Mouse (Mus musculus): Measurements from ENCODE around the gene Tssk6. TPM values are rescaled to one million over a fixed set of nuclear protein-coding genes. Genes with fewer than 3 reads are reported as not detected.

Gene Tssk6
- polyA plus RNA-seq, 1 experiment from 2014 or later = 3.8 TPM

- peaks cover 38% of the 10 kb centered on the region for H3K36me3 ChIP-seq (ENCODE audit: insufficient read depth, low read length)
- no peak overlapping the region for H3K4me2 ChIP-seq (ENCODE audit: low read length)
- H3K4me3 ChIP-seq (replicated peaks; ENCODE audit: low read depth, low read length) = no peak overlapping the region
- no peaks in the 10 kb centered on the region for H3K9me3 ChIP-seq (replicated peaks; ENCODE audit: low read length)
- peaks cover under 1% of the 10 kb centered on the region; the same call in 1 of the 2 replicates for H3K4me1 ChIP-seq (replicated peaks; ENCODE audit: insufficient read depth, low read length)
- DNase-seq (ENCODE audit: low spot score) = no peak
- ATAC-seq (replicated peaks; ENCODE audit: low FRiP score, low read depth) = no peak
- 82% methylated on average over 2 of the region's 2 CpGs for WGBS
- no peaks in the 10 kb centered on the region for H3K27me3 ChIP-seq (ENCODE audit: insufficient read depth, low read length)
- no peak overlapping the region for H3K9ac ChIP-seq (ENCODE audit: low read depth, low read length)
- H3K27ac ChIP-seq = no peak overlapping the region
- TF ChIP-seq CTCF (IDR thresholded peaks at IDR 0.05; ENCODE audit: low read depth) = no peak
These were observed 5.1 kb downstream of the Tssk6 start for GRCm38 (mm10) chr8:69907106-69907505.

- Histone ChIP-seq H3K9me3 (replicated peaks; ENCODE audit: low read length) (no peaks in the 10 kb centered on the region), H3K36me3 (ENCODE audit: insufficient read depth, low read length) (peaks cover 81% of the 10 kb centered on the region), H3K4me3 (replicated peaks; ENCODE audit: low read depth, low read length) (no peak overlapping the region), H3K4me2 (ENCODE audit: low read length) (no peak overlapping the region), H3K27me3 (ENCODE audit: insufficient read depth, low read length) (no peaks in the 10 kb centered on the region), H3K9ac (ENCODE audit: low read depth, low read length) (no peak overlapping the region), H3K4me1 (replicated peaks; ENCODE audit: insufficient read depth, low read length) (no peaks in the 10 kb centered on the region), H3K27ac (no peak overlapping the region)
- ATAC-seq (replicated peaks; ENCODE audit: low FRiP score, low read depth) = no peak
- 89% methylated on average over 13 of the region's 13 CpGs for WGBS
- no peak for DNase-seq (ENCODE audit: low spot score)
- TF ChIP-seq CTCF (IDR thresholded peaks at IDR 0.05; ENCODE audit: low read depth) = no peak
These were observed 9.9 kb downstream of the Tssk6 start for GRCm38 (mm10) chr8:69911917-69912316.

- H3K4me2 ChIP-seq (ENCODE audit: low read length) = no peak overlapping the region
- no peaks in the 10 kb centered on the region for H3K27me3 ChIP-seq (ENCODE audit: insufficient read depth, low read length)
- ATAC-seq (replicated peaks; ENCODE audit: low FRiP score, low read depth) (no peak), DNase-seq (ENCODE audit: low spot score) (no peak)
- TF ChIP-seq CTCF (IDR thresholded peaks at IDR 0.05; ENCODE audit: low read depth) = no peak
- no peak overlapping the region for H3K27ac ChIP-seq
- no peak overlapping the region for H3K4me3 ChIP-seq (replicated peaks; ENCODE audit: low read depth, low read length)
- peaks cover 87% of the 10 kb centered on the region for H3K36me3 ChIP-seq (ENCODE audit: insufficient read depth, low read length)
- no peaks in the 10 kb centered on the region for H3K4me1 ChIP-seq (replicated peaks; ENCODE audit: insufficient read depth, low read length)
- 87% methylated on average over 12 of the region's 12 CpGs for WGBS
- H3K9me3 ChIP-seq (replicated peaks; ENCODE audit: low read length) = no peaks in the 10 kb centered on the region
- no peak overlapping the region for H3K9ac ChIP-seq (ENCODE audit: low read depth, low read length)
These were observed 10.6 kb downstream of the Tssk6 start for GRCm38 (mm10) chr8:69912478-69913074.

GRCm38 (mm10) chr8:69914526-69914925 lies 12.5 kb downstream of the Tssk6 start:
- Histone ChIP-seq H3K27me3 (ENCODE audit: insufficient read depth, low read length) (no peaks in the 10 kb centered on the region), H3K36me3 (ENCODE audit: insufficient read depth, low read length) (peaks cover 74% of the 10 kb centered on the region), H3K27ac (no peak overlapping the region), H3K4me1 (replicated peaks; ENCODE audit: insufficient read depth, low read length) (no peaks in the 10 kb centered on the region), H3K9me3 (replicated peaks; ENCODE audit: low read length) (no peaks in the 10 kb centered on the region), H3K9ac (ENCODE audit: low read depth, low read length) (no peak overlapping the region), H3K4me2 (ENCODE audit: low read length) (no peak overlapping the region), H3K4me3 (replicated peaks; ENCODE audit: low read depth, low read length) (no peak overlapping the region)
- DNase-seq (ENCODE audit: low spot score) = no peak
- TF ChIP-seq CTCF (IDR thresholded peaks at IDR 0.05; ENCODE audit: low read depth) = no peak
- no peak for ATAC-seq (replicated peaks; ENCODE audit: low FRiP score, low read depth)
- 81% methylated on average over 4 of the region's 4 CpGs for WGBS

GRCm38 (mm10) chr8:69915748-69916147 lies 13.8 kb downstream of the Tssk6 start:
- WGBS = 61% methylated on average over 5 of the region's 5 CpGs
- Histone ChIP-seq H3K4me1 (replicated peaks; ENCODE audit: insufficient read depth, low read length) (peaks cover 5% of the 10 kb centered on the region; the same call in 1 of the 2 replicates), H3K27ac (no peak overlapping the region), H3K4me3 (replicated peaks; ENCODE audit: low read depth, low read length) (no peak overlapping the region), H3K9me3 (replicated peaks; ENCODE audit: low read length) (no peaks in the 10 kb centered on the region), H3K27me3 (ENCODE audit: insufficient read depth, low read length) (no peaks in the 10 kb centered on the region), H3K4me2 (ENCODE audit: low read length) (no peak overlapping the region), H3K9ac (ENCODE audit: low read depth, low read length) (no peak overlapping the region), H3K36me3 (ENCODE audit: insufficient read depth, low read length) (peaks cover 63% of the 10 kb centered on the region)
- TF ChIP-seq CTCF (IDR thresholded peaks at IDR 0.05; ENCODE audit: low read depth) = peak; percentile 60
- ATAC-seq (replicated peaks; ENCODE audit: low FRiP score, low read depth) (no peak), DNase-seq (ENCODE audit: low spot score) (peak; percentile 78)

- no peak overlapping the region for H3K4me3 ChIP-seq (replicated peaks; ENCODE audit: low read depth, low read length)
- 0 out of 2 replicates have a peak, but pooled peaks have one; percentile 3 for ATAC-seq (replicated peaks; ENCODE audit: low FRiP score, low read depth)
These were observed 16.5 kb downstream of the Tssk6 start for GRCm38 (mm10) chr8:69918506-69918905.

GRCm38 (mm10) chr8:69919010-69919409 lies 17.0 kb downstream of the Tssk6 start:
- peak; percentile 33; the same call in 1 of the 2 replicates for ATAC-seq (replicated peaks; ENCODE audit: low FRiP score, low read depth)
- Histone ChIP-seq H3K27ac (no peak overlapping the region), H3K4me1 (replicated peaks; ENCODE audit: insufficient read depth, low read length) (peaks cover 12% of the 10 kb centered on the region; the same call in 1 of the 2 replicates), H3K36me3 (ENCODE audit: insufficient read depth, low read length) (peaks cover 39% of the 10 kb centered on the region), H3K9me3 (replicated peaks; ENCODE audit: low read length) (no peaks in the 10 kb centered on the region), H3K27me3 (ENCODE audit: insufficient read depth, low read length) (no peaks in the 10 kb centered on the region), H3K4me3 (replicated peaks; ENCODE audit: low read depth, low read length) (no peak overlapping the region), H3K9ac (ENCODE audit: low read depth, low read length) (no peak overlapping the region), H3K4me2 (ENCODE audit: low read length) (no peak overlapping the region)
- TF ChIP-seq CTCF (IDR thresholded peaks at IDR 0.05; ENCODE audit: low read depth) = peak; percentile 88
- 50% methylated on average over 1 of the region's 1 CpGs for WGBS
- peak; percentile 86 for DNase-seq (ENCODE audit: low spot score)

More at GRCm38 (mm10) chr8:69918506-69918905, 16.5 kb downstream of the Tssk6 start:
- no peaks in the 10 kb centered on the region for H3K27me3 ChIP-seq (ENCODE audit: insufficient read depth, low read length)
- H3K4me2 ChIP-seq (ENCODE audit: low read length) = no peak overlapping the region
- no peak overlapping the region for H3K9ac ChIP-seq (ENCODE audit: low read depth, low read length)
- no peak for DNase-seq (ENCODE audit: low spot score)
- H3K9me3 ChIP-seq (replicated peaks; ENCODE audit: low read length) = no peaks in the 10 kb centered on the region
- peaks cover 12% of the 10 kb centered on the region; the same call in 1 of the 2 replicates for H3K4me1 ChIP-seq (replicated peaks; ENCODE audit: insufficient read depth, low read length)
- no peak for TF ChIP-seq CTCF (IDR thresholded peaks at IDR 0.05; ENCODE audit: low read depth)
- H3K36me3 ChIP-seq (ENCODE audit: insufficient read depth, low read length) = peaks cover 39% of the 10 kb centered on the region
- H3K27ac ChIP-seq = no peak overlapping the region

All from kidney, postnatal 0 days (tissue).